Mouse (Mus musculus) stomach, embryonic 16.5 days (tissue): ENCODE results near the gene Gm1527. TPM values are rescaled to one million over a fixed set of nuclear protein-coding genes. Genes with fewer than 3 reads are reported as not detected.

Experiments
- polyA plus RNA-seq: library from polyadenylated mRNA; unstranded; fragments of >200 nt; fragmentation: Nextera tagmentation; extraction: Ambion mirVana; gene quantifications from 2 replicates; pipeline ENCODE4 v1.2.1, GENCODE M21; 2015

Gm1527 gene
- polyA plus RNA-seq, 1 experiment from 2014 or later: not detected

Other genes with a start within 250 kb of the Gm1527 start
- gene Slc2a2, start 194.7 kb upstream of the Gm1527 start, polyA plus RNA-seq: 4.8 and 5.6 TPM in 2 replicates
- gene Eif5a2, start 111.3 kb upstream of the Gm1527 start, polyA plus RNA-seq: 4.3 and 5.3 TPM in 2 replicates
- 325 and 430 TPM in 2 replicates for gene Rpl22l1, start 87.2 kb upstream of the Gm1527 start, polyA plus RNA-seq
- 0.56 and 0.67 TPM in 2 replicates for gene Egfem1, start 189.4 kb downstream of the Gm1527 start, polyA plus RNA-seq